Mouse (Mus musculus): ENCODE measurements around the gene Mx1. TPM values are rescaled to one million over a fixed set of nuclear protein-coding genes. Genes with fewer than 3 reads are reported as not detected.

Gene Mx1
- polyA plus RNA-seq, 1 experiment from 2014 or later, result 0.06 TPM

- H3K4me1 ChIP-seq (ENCODE audit: control insufficient read depth, insufficient read depth, low read length), result no peaks in the 10 kb centered on the region
- H3K4me3 ChIP-seq (ENCODE audit: low read depth, low read length), result no peak overlapping the region
- H3K27ac ChIP-seq (ENCODE audit: low read length), result no peak overlapping the region
- no peaks in the 10 kb centered on the region for H3K9me3 ChIP-seq (replicated peaks; ENCODE audit: control insufficient read depth, low read length, poor library complexity, severe bottlenecking)
- no peaks in the 10 kb centered on the region for H3K27me3 ChIP-seq (ENCODE audit: control insufficient read depth, insufficient read depth, low read depth, low read length)
- no peak overlapping the region for H3K9ac ChIP-seq (ENCODE audit: low read depth, low read length)
- no peaks in the 10 kb centered on the region for H3K36me3 ChIP-seq (ENCODE audit: control insufficient read depth, insufficient read depth, low read length)
- ATAC-seq, result no peak
- no peak overlapping the region for H3K4me2 ChIP-seq (ENCODE audit: low read length)
- WGBS, result 96% methylated on average over 3 of the region's 3 CpGs
These were observed 35.4 kb upstream of the Mx1 start for GRCm38 (mm10) chr16:97498139-97498538.

- no peaks in the 10 kb centered on the region for H3K27me3 ChIP-seq (ENCODE audit: control insufficient read depth, insufficient read depth, low read depth, low read length)
- H3K9ac ChIP-seq (ENCODE audit: low read depth, low read length), result no peak overlapping the region
- no peaks in the 10 kb centered on the region for H3K9me3 ChIP-seq (replicated peaks; ENCODE audit: control insufficient read depth, low read length, poor library complexity, severe bottlenecking)
- no peaks in the 10 kb centered on the region for H3K36me3 ChIP-seq (ENCODE audit: control insufficient read depth, insufficient read depth, low read length)
- 59% methylated on average over 5 of the region's 5 CpGs for WGBS
- H3K27ac ChIP-seq (ENCODE audit: low read length), result no peak overlapping the region
- H3K4me3 ChIP-seq (ENCODE audit: low read depth, low read length), result no peak overlapping the region
- H3K4me1 ChIP-seq (ENCODE audit: control insufficient read depth, insufficient read depth, low read length), result no peaks in the 10 kb centered on the region
- ATAC-seq, result no peak
- H3K4me2 ChIP-seq (ENCODE audit: low read length), result no peak overlapping the region
These were observed 35.0 kb upstream of the Mx1 start for GRCm38 (mm10) chr16:97497682-97498081.

GRCm38 (mm10) chr16:97496026-97496425 lies 33.3 kb upstream of the Mx1 start:
- H3K9ac ChIP-seq (ENCODE audit: low read depth, low read length), result no peak overlapping the region
- no peaks in the 10 kb centered on the region for H3K9me3 ChIP-seq (replicated peaks; ENCODE audit: control insufficient read depth, low read length, poor library complexity, severe bottlenecking)
- WGBS, result 34% methylated on average over 3 of the region's 3 CpGs
- H3K4me2 ChIP-seq (ENCODE audit: low read length), result no peak overlapping the region
- no peaks in the 10 kb centered on the region for H3K36me3 ChIP-seq (ENCODE audit: control insufficient read depth, insufficient read depth, low read length)
- H3K4me1 ChIP-seq (ENCODE audit: control insufficient read depth, insufficient read depth, low read length), result no peaks in the 10 kb centered on the region
- H3K4me3 ChIP-seq (ENCODE audit: low read depth, low read length), result no peak overlapping the region
- no peaks in the 10 kb centered on the region for H3K27me3 ChIP-seq (ENCODE audit: control insufficient read depth, insufficient read depth, low read depth, low read length)
- ATAC-seq, result no peak
- H3K27ac ChIP-seq (ENCODE audit: low read length), result no peak overlapping the region

- WGBS, result 90% methylated on average over 1 of the region's 1 CpGs
- no peaks in the 10 kb centered on the region for H3K36me3 ChIP-seq (ENCODE audit: control insufficient read depth, insufficient read depth, low read length)
- no peak overlapping the region for H3K9ac ChIP-seq (ENCODE audit: low read depth, low read length)
- H3K9me3 ChIP-seq (replicated peaks; ENCODE audit: control insufficient read depth, low read length, poor library complexity, severe bottlenecking), result no peaks in the 10 kb centered on the region
- no peaks in the 10 kb centered on the region for H3K4me1 ChIP-seq (ENCODE audit: control insufficient read depth, insufficient read depth, low read length)
- H3K4me3 ChIP-seq (ENCODE audit: low read depth, low read length), result no peak overlapping the region
- no peak for ATAC-seq
- H3K27me3 ChIP-seq (ENCODE audit: control insufficient read depth, insufficient read depth, low read depth, low read length), result no peaks in the 10 kb centered on the region
- no peak overlapping the region for H3K4me2 ChIP-seq (ENCODE audit: low read length)
- H3K27ac ChIP-seq (ENCODE audit: low read length), result no peak overlapping the region
These were observed 29.7 kb upstream of the Mx1 start for GRCm38 (mm10) chr16:97492369-97492768.

GRCm38 (mm10) chr16:97478655-97479054 lies 15.9 kb upstream of the Mx1 start:
- no peak for ATAC-seq
- Histone ChIP-seq H3K27ac (ENCODE audit: low read length) (no peak overlapping the region), H3K4me3 (ENCODE audit: low read depth, low read length) (no peak overlapping the region), H3K4me2 (ENCODE audit: low read length) (no peak overlapping the region), H3K9me3 (replicated peaks; ENCODE audit: control insufficient read depth, low read length, poor library complexity, severe bottlenecking) (no peaks in the 10 kb centered on the region), H3K27me3 (ENCODE audit: control insufficient read depth, insufficient read depth, low read depth, low read length) (no peaks in the 10 kb centered on the region), H3K4me1 (ENCODE audit: control insufficient read depth, insufficient read depth, low read length) (no peaks in the 10 kb centered on the region), H3K36me3 (ENCODE audit: control insufficient read depth, insufficient read depth, low read length) (no peaks in the 10 kb centered on the region), H3K9ac (ENCODE audit: low read depth, low read length) (no peak overlapping the region)
- 84% methylated on average over 2 of the region's 2 CpGs for WGBS

- Histone ChIP-seq H3K27ac (ENCODE audit: low read length) (no peak overlapping the region), H3K9me3 (replicated peaks; ENCODE audit: control insufficient read depth, low read length, poor library complexity, severe bottlenecking) (no peaks in the 10 kb centered on the region), H3K4me2 (ENCODE audit: low read length) (no peak overlapping the region), H3K4me1 (ENCODE audit: control insufficient read depth, insufficient read depth, low read length) (no peaks in the 10 kb centered on the region), H3K36me3 (ENCODE audit: control insufficient read depth, insufficient read depth, low read length) (no peaks in the 10 kb centered on the region), H3K9ac (ENCODE audit: low read depth, low read length) (no peak overlapping the region), H3K27me3 (ENCODE audit: control insufficient read depth, insufficient read depth, low read depth, low read length) (no peaks in the 10 kb centered on the region), H3K4me3 (ENCODE audit: low read depth, low read length) (no peak overlapping the region)
- no peak for ATAC-seq
- 96% methylated on average over 1 of the region's 1 CpGs for WGBS
These were observed 13.8 kb upstream of the Mx1 start for GRCm38 (mm10) chr16:97476524-97476923.

GRCm38 (mm10) chr16:97475581-97475980 lies 12.9 kb upstream of the Mx1 start:
- no peaks in the 10 kb centered on the region for H3K4me1 ChIP-seq (ENCODE audit: control insufficient read depth, insufficient read depth, low read length)
- H3K9me3 ChIP-seq (replicated peaks; ENCODE audit: control insufficient read depth, low read length, poor library complexity, severe bottlenecking), result no peaks in the 10 kb centered on the region
- no peaks in the 10 kb centered on the region for H3K36me3 ChIP-seq (ENCODE audit: control insufficient read depth, insufficient read depth, low read length)
- no peak for ATAC-seq
- no peak overlapping the region for H3K4me2 ChIP-seq (ENCODE audit: low read length)
- H3K9ac ChIP-seq (ENCODE audit: low read depth, low read length), result no peak overlapping the region
- no peak overlapping the region for H3K4me3 ChIP-seq (ENCODE audit: low read depth, low read length)
- H3K27me3 ChIP-seq (ENCODE audit: control insufficient read depth, insufficient read depth, low read depth, low read length), result no peaks in the 10 kb centered on the region
- H3K27ac ChIP-seq (ENCODE audit: low read length), result no peak overlapping the region
- 90% methylated on average over 3 of the region's 3 CpGs for WGBS

GRCm38 (mm10) chr16:97474671-97475070 lies 12.0 kb upstream of the Mx1 start:
- Histone ChIP-seq H3K4me1 (ENCODE audit: control insufficient read depth, insufficient read depth, low read length) (no peaks in the 10 kb centered on the region), H3K4me2 (ENCODE audit: low read length) (no peak overlapping the region), H3K27ac (ENCODE audit: low read length) (no peak overlapping the region), H3K9me3 (replicated peaks; ENCODE audit: control insufficient read depth, low read length, poor library complexity, severe bottlenecking) (no peaks in the 10 kb centered on the region), H3K4me3 (ENCODE audit: low read depth, low read length) (no peak overlapping the region), H3K27me3 (ENCODE audit: control insufficient read depth, insufficient read depth, low read depth, low read length) (no peaks in the 10 kb centered on the region), H3K36me3 (ENCODE audit: control insufficient read depth, insufficient read depth, low read length) (no peaks in the 10 kb centered on the region), H3K9ac (ENCODE audit: low read depth, low read length) (no peak overlapping the region)
- WGBS, result 83% methylated on average over 2 of the region's 2 CpGs
- no peak for ATAC-seq

- H3K27me3 ChIP-seq (ENCODE audit: control insufficient read depth, insufficient read depth, low read depth, low read length), result no peaks in the 10 kb centered on the region
- H3K4me1 ChIP-seq (ENCODE audit: control insufficient read depth, insufficient read depth, low read length), result no peaks in the 10 kb centered on the region
- no peak overlapping the region for H3K27ac ChIP-seq (ENCODE audit: low read length)
- H3K9ac ChIP-seq (ENCODE audit: low read depth, low read length), result no peak overlapping the region
- H3K4me2 ChIP-seq (ENCODE audit: low read length), result no peak overlapping the region
- no peaks in the 10 kb centered on the region for H3K9me3 ChIP-seq (replicated peaks; ENCODE audit: control insufficient read depth, low read length, poor library complexity, severe bottlenecking)
- no peak for ATAC-seq
- no peak overlapping the region for H3K4me3 ChIP-seq (ENCODE audit: low read depth, low read length)
- no peaks in the 10 kb centered on the region for H3K36me3 ChIP-seq (ENCODE audit: control insufficient read depth, insufficient read depth, low read length)
- 83% methylated on average over 4 of the region's 4 CpGs for WGBS
These were observed 5.5 kb upstream of the Mx1 start for GRCm38 (mm10) chr16:97467993-97468791.

Measured in midbrain, embryonic 16.5 days (tissue).